Mouse (Mus musculus) heart, adult 11 months (tissue): Measurements from ENCODE around the gene Tesc.

Experiments used
- DNase-seq: peaks from one replicate; pipeline ENCODE4 v3.0.0; 2022

The Tesc gene

GRCm38 (mm10) chr5:118027698-118028190 is at the start of gene Tesc:
Gene Tesc, plus strand, starts transcription at chr5:118027743.
- no peak for DNase-seq

- no peak for DNase-seq
These were observed 49.3 kb upstream of the Tesc start for GRCm38 (mm10) chr5:117978159-117978697.

GRCm38 (mm10) chr5:117979082-117979481 is 48.5 kb upstream of the Tesc start:
- no peak for DNase-seq

DNA sequence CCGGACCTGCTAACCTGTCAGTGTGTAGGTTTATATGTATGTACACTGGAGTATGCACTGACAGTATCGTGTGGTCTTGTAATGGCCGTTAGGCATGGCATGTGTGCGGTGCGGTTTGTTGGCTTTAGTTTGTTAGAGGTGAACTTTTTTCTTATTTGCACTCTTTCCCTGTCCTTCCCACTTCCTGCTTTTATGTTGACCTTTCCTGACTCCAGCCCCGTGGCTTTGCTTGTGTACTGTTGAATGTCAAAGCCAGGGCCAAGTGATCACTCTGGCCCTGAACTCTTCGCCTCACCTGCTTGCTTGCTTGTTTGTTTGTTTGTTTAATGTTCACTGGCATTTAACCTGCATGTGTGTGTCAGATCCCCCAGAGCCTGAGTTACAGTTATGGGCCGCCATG is 46.6 kb upstream of the Tesc start:
- no peak for DNase-seq

- no peak for DNase-seq
These were observed 45.6 kb upstream of the Tesc start for GRCm38 (mm10) chr5:117981943-117982342.

DNA sequence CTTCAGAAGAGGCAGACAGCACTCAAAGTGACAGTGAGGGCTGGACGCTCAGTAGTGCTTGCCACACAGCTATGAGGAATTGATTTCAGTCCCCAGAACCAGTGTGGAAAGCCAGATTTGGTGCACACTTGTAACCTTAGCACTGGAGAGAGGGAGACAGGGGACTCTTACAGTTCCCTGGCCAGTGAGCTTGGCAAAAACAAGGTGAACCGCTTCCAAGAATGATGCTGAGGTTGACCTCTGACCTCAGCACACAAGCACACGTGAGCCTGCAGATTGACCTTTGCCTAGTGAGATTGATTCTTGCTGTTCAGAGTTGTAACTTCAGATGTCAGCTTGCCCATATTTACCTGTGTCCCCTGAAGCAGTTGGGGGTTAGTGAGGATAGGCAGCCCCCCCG is 41.2 kb upstream of the Tesc start:
- no peak for DNase-seq

- DNase-seq: no peak
These were observed 39.7 kb upstream of the Tesc start for GRCm38 (mm10) chr5:117987891-117988290.

- DNase-seq: no peak
These were observed 39.2 kb upstream of the Tesc start for GRCm38 (mm10) chr5:117988367-117988766.

GRCm38 (mm10) chr5:117989773-117990172 is 37.8 kb upstream of the Tesc start:
- peak; percentile 97 for DNase-seq

GRCm38 (mm10) chr5:117990957-117991356 is 36.6 kb upstream of the Tesc start:
- DNase-seq: no peak

DNA sequence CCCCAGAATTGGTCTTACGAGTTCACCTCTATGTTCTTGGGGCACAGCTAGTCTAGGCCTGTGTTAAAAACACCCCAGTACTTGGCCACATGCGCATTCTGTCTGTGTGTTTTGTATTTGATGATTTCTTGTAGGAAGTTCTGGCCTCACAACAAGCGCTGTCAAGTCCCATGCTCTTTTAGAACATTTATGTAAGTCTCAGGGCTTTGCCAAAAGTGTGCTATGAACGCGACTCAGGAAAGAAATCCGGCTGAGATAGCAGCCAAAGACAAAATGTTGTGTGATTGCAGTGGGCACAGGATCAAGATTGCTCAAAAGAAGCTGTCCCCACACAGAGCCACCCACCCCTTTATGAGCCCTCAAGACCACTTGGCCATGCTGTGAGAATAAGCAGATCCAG is 34.0 kb upstream of the Tesc start:
- no peak for DNase-seq

DNA sequence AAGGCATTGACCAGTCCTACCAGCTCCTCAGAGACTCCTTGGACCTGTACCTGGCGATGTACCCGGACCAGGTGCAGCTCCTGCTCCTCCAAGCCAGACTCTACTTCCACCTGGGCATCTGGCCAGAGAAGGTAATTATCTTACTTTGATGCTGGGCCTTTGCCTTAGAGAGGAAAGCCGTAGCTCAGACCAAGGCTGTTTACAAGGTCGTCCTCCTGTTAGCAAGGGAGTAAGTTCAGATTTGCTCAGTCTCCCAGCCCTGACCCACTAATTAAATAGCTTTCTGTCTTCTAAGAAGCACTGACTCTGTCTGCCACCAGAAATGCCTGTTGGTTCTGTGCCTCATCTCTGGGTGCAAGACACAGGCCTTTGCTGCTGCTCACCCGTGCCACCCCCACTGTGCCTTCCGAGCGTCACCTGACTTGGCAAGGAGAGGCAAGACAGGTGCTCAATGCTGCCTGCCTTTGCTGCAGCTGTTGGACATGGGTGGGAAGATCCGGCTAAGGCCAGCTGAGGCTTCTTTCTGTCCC is 32.1 kb upstream of the Tesc start:
- DNase-seq: no peak

DNA sequence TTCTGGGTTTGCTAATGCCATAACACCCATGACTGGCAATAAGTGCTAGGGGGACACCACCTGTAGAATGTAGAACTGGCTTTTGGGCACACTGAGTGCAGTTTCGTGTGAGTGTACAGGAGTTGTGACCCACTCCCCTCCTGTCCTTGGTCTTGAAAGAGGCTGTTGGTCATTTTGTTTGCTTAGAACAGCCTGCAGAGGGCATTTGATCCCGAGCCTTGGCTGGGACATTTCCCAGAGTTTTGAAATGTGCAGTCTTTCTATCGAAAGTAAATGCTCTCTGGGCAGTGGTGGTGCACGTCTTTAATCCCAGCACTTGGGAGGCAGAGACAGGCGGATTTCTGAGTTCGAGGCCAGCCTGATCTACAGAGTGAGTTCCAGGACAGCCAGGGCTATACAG is 31.6 kb upstream of the Tesc start:
- no peak for DNase-seq

- DNase-seq: no peak
These were observed 31.0 kb upstream of the Tesc start for GRCm38 (mm10) chr5:117996581-117996980.

DNA sequence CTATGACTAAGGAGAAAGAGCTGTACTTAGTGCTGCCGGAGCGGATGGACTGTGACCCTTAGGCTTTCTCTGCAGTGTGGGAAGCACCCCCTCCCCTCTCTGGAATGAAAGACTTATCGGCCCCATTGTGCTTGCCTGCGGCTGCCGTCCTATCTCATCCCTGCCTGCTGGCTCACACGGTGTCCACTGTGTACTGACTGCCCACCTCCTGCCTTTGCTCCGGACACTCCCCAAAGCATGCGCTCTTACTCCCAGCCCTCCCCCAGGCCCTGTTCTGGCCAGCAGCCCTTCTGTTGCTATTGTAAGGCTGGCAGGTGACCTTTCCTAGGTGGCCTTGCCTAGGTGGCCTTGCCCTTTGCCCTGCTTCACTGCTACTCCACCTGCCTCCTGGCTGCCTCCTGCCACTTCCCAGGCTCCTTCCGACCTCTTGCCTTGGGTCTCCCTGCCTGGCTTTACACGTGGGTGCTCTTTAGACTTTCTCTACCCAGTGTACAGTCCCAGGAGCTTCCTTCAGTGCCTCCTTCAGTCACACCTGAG is 30.0 kb upstream of the Tesc start:
- peak; percentile 97 for DNase-seq

GRCm38 (mm10) chr5:117999061-117999460 is 28.5 kb upstream of the Tesc start:
- DNase-seq: no peak

DNA sequence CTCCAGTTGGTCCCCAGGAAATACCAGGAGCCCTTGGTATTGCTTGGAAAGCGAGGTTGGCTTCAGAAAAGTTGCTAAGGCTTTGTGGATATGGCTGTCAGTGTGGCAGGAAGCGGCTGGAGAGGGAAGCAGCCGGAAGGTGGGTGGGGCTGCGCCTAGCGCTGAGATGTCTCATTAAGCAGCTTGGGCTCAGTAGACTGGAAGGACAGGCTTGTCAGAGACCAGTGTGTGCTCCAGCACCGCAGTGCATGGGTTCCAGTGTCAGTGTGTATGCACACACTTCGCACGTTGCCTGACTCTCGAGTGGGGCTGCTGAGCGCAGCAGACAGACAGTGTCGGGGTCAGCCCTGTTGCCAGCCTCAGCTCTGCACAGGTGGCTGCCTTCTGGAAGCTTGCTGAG is 28.0 kb upstream of the Tesc start:
- no peak for DNase-seq

DNA sequence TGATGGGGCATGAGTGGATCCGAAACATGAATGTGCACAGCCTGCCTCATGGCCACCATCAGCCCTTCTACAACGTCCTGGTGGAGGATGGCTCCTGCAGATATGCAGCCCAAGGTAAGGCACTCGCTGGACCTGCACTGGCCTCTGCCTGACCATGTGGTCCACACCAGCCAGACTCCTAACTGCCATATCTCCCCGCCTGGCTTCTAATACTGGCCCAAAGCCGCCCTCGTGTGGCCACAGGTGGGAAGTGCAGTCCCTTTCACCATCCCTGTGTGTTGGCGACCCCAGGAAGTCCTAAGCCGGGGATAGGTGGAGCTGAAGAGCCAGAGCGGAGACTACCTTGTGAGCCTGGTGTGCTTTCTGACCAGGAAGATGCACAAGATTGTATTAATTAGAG is 25.5 kb upstream of the Tesc start:
- peak; percentile 96 for DNase-seq

DNA sequence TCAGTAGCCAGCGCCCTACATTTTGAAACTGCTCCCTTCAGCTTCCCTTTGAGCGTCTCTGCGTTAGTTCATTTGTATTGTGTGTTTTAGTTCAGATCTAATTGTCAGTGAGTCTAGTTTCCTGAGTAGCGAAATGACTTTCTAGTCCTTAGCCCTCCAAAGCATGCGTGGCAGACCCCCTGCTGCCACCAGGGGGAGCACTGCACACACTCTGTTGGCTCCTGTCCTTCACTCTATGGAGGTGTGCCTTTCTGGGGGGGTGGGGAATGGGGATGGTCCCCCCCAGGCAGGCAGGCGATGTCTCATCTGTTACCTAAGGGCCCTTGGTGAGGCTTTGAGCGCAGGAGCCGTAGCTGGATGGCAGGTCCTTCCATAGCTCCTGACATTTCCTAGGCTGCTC is 22.9 kb upstream of the Tesc start:
- no peak for DNase-seq

DNA sequence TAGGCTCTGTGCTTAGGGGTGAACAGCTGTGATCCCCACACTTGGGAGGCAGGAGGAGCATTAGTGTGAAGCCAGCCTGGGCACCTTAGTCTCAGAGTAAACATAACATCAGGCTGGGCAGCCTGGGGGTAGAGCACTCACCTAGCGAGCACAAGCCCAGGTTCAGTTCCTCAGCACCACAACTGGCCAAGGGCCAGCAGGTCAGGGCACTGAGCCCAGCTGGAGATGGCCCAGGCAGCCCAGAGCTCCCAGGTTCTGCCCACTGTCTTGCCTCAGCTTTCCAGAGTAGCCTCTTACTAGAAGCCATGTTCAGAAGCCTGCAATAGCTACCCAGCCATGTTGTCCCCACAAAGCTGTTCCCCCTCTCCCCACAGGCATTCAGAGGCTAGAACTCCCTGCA is 21.8 kb upstream of the Tesc start:
- no peak for DNase-seq

GRCm38 (mm10) chr5:118008344-118008743 is 19.2 kb upstream of the Tesc start:
- no peak for DNase-seq

GRCm38 (mm10) chr5:118010872-118011271 is 16.7 kb upstream of the Tesc start:
- no peak for DNase-seq

- no peak for DNase-seq
These were observed 15.7 kb upstream of the Tesc start for GRCm38 (mm10) chr5:118011796-118012195.

DNA sequence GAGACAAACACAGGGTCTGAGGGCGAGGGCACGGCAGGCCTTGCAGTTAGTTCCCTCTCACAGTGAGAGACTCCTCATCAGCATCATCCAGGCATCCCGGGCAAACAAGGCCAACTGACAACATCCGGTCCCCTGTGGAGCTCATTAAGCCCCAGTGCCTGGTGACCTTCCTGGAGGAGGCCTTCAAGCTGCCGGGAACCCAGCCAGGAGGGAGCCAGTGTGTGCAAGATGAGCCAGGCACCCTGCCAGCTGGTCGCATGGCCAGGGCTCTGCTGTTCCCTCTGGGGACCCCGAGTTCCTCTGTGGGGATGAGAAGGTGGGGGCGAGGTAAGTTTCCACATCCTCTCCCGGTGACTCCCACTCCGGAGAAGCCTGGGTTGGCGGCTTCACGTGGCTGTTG is 12.5 kb upstream of the Tesc start:
- DNase-seq: peak; percentile 98

DNA sequence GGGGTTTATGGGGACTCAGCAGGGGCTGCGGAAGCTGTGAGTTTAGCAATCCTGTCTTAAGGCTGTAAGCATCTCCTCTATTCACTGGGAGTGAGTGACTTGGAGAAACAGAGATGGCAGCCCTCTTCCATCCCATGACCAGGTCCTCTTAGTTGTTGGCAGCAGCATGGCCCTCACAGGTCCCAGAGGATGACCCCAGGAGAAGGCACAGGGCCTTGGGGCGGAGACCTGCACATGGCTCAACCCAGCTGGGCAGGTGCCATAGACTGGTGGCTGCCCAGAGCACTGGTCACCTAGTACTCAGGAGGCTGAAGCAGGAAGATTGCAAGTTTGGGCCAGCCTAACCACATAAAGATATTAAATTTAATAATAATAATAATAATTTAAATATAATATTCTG is 11.9 kb upstream of the Tesc start:
- DNase-seq: no peak
